Mouse (Mus musculus) neutrophil, adult 5-6 weeks (primary cell): Measurements from ENCODE around the gene Cntnap5a. TPM values are rescaled to one million over a fixed set of nuclear protein-coding genes. Genes with fewer than 3 reads are reported as not detected.

Experiments
- ATAC-seq: fragments of 151-379, 151-347 bp; 2 replicates; pipeline ENCODE4 v1.8.0; 2017; ENCODE audit warnings: mild to moderate bottlenecking, moderate TSS enrichment; ENCODE audit not compliant: insufficient number of reproducible peaks, poor library complexity, low FRiP score, severe bottlenecking; ENCODE audit errors: extremely low read depth
- total RNA-seq: library from RNA; stranded (forward); fragments of 200-1000 nt; gene quantifications from 2 replicates; pipeline ENCODE4 v1.2.3, GENCODE M21; 2017

Cntnap5a gene
- total RNA-seq, result 0.12 TPM in 1 of 2 replicates, not detected in the other

GRCm38 (mm10) chr1:115684518-115685368, at the start of gene Cntnap5a:
Gene Cntnap5a, plus strand, starts transcription at chr1:115684756.
- ATAC-seq, result no peak

- ATAC-seq, result no peak
Measured at GRCm38 (mm10) chr1:115646921-115647320, 37.6 kb upstream of the Cntnap5a start.

GRCm38 (mm10) chr1:115658343-115659064, 26.1 kb upstream of the Cntnap5a start:
- no peak for ATAC-seq

- no peak for ATAC-seq
Measured at GRCm38 (mm10) chr1:115686494-115686893, 1.9 kb downstream of the Cntnap5a start.

- no peak for ATAC-seq
Measured at GRCm38 (mm10) chr1:115699798-115700197, 15.2 kb downstream of the Cntnap5a start.

- ATAC-seq, result no peak
Measured at GRCm38 (mm10) chr1:115742556-115742955, 58.0 kb downstream of the Cntnap5a start.

- ATAC-seq, result no peak
Measured at GRCm38 (mm10) chr1:115745569-115745968, 61.0 kb downstream of the Cntnap5a start.

- ATAC-seq, result no peak
Measured at GRCm38 (mm10) chr1:115784737-115785136, 100.2 kb downstream of the Cntnap5a start.

GRCm38 (mm10) chr1:115842591-115842990, 158.0 kb downstream of the Cntnap5a start:
- no peak for ATAC-seq

GRCm38 (mm10) chr1:115847605-115848004, 163.0 kb downstream of the Cntnap5a start:
- no peak for ATAC-seq

- no peak for ATAC-seq
Measured at GRCm38 (mm10) chr1:115852206-115852605, 167.7 kb downstream of the Cntnap5a start.

- no peak for ATAC-seq
Measured at GRCm38 (mm10) chr1:115918396-115918795, 233.8 kb downstream of the Cntnap5a start.

- no peak for ATAC-seq
Measured at GRCm38 (mm10) chr1:115925953-115926665, 241.6 kb downstream of the Cntnap5a start.

- no peak for ATAC-seq
Measured at GRCm38 (mm10) chr1:115932045-115932444, 247.5 kb downstream of the Cntnap5a start.

- no peak for ATAC-seq
Measured at GRCm38 (mm10) chr1:115945892-115946291, 261.3 kb downstream of the Cntnap5a start.

GRCm38 (mm10) chr1:115956528-115956927, 272.0 kb downstream of the Cntnap5a start:
- no peak for ATAC-seq

GRCm38 (mm10) chr1:115964993-115965575, 280.5 kb downstream of the Cntnap5a start:
- ATAC-seq, result no peak

GRCm38 (mm10) chr1:115990204-115990603, 305.6 kb downstream of the Cntnap5a start:
- no peak for ATAC-seq

- ATAC-seq, result no peak
Measured at GRCm38 (mm10) chr1:116015768-116016167, 331.2 kb downstream of the Cntnap5a start.
